Mouse (Mus musculus) forebrain, embryonic 14.5 days (tissue): ENCODE results near the gene S1pr5. TPM values are rescaled to one million over a fixed set of nuclear protein-coding genes. Genes with fewer than 3 reads are reported as not detected.
"Not testable (repeated sequence)": the region's sequence is repeated elsewhere in the genome, so short reads cannot be mapped to it uniquely, and the experiment has no call there.

Source experiments
- ATAC-seq: fragments of 200-750 bp; cut with Nextera tagmentation; 2 replicates; pipeline ENCODE4 v1.8.0; 2017; ENCODE audit warnings: mild to moderate bottlenecking, moderate library complexity
- DNase-seq: peaks from one replicate; pipeline ENCODE4 v3.0.0-alpha.2; 2015; ENCODE audit warnings: low spot score
- H3K27ac ChIP-seq: fragments of 300-500 bp; sonication (generic); 2 replicates; pipeline ENCODE4 v1.5.1; 2014; ENCODE audit warnings: low read depth, mild to moderate bottlenecking, control low read depth, low read length, moderate library complexity
- H3K27me3 ChIP-seq: fragments of 300-500 bp; sonication (generic); replicated peaks from 2 replicates; pipeline ENCODE4 v1.6.1; 2014; ENCODE audit warnings: low read length, control low read depth, mixed read lengths; ENCODE audit not compliant: control insufficient read depth, insufficient read depth
- H3K36me3 ChIP-seq: fragments of 300-500 bp; sonication (generic); 2 replicates; pipeline ENCODE4 v1.6.1; 2014; ENCODE audit warnings: low read length, control low read depth; ENCODE audit not compliant: control insufficient read depth, insufficient read depth
- H3K4me1 ChIP-seq: fragments of 300-500 bp; sonication (generic); 2 replicates; pipeline ENCODE4 v1.6.1; 2014; ENCODE audit warnings: antibody characterized with exemption, low read length, control low read depth; ENCODE audit not compliant: control insufficient read depth, insufficient read depth
- H3K4me2 ChIP-seq: fragments of 300-500 bp; sonication (generic); 2 replicates; pipeline ENCODE4 v1.6.1; 2014; ENCODE audit warnings: mild to moderate bottlenecking, control low read depth, low read length
- H3K4me3 ChIP-seq: fragments of 300-500 bp; sonication (generic); 2 replicates; pipeline ENCODE4 v1.5.1; 2014; ENCODE audit warnings: low read depth, low read length, control low read depth
- H3K9ac ChIP-seq: fragments of 300-500 bp; sonication (generic); 2 replicates; pipeline ENCODE4 v1.6.1; 2014; ENCODE audit warnings: mild to moderate bottlenecking, low read length, control low read depth, moderate library complexity
- H3K9me3 ChIP-seq: fragments of 300-500 bp; sonication (generic); replicated peaks from 2 replicates; pipeline ENCODE4 v1.6.1; 2016; ENCODE audit warnings: low read length, control low read depth, mixed read lengths; ENCODE audit not compliant: control insufficient read depth
- WGBS: fragments of 180-500 bp; shearing (Covaris S2); extraction: QIAGEN DNeasy Blood & Tissue Kit; methylation state at CpG from one replicate; pipeline ENCODE4 v1.1.7; 2014; 5-methylcytosine and 5-hydroxymethylcytosine counted together
- polyA plus RNA-seq: library from polyadenylated mRNA; unstranded; fragments of >200 nt; fragmentation: Nextera tagmentation; extraction: Ambion mirVana; gene quantifications from 2 replicates; pipeline ENCODE4 v1.2.1, GENCODE M21; 2014

The S1pr5 gene
- polyA plus RNA-seq, 1 experiment from 2014 or later = 0.94 TPM

- Histone ChIP-seq H3K27me3 (0 out of 2 replicates have a peak, but pooled peaks cover 3% of the 10 kb centered on the region), H3K4me3 (no peak overlapping the region), H3K36me3 (no peaks in the 10 kb centered on the region), H3K4me1 (no peaks in the 10 kb centered on the region; the same call in 1 of the 2 replicates), H3K9me3 (no peaks in the 10 kb centered on the region), H3K9ac (no peak overlapping the region), H3K27ac (no peak overlapping the region), H3K4me2 (no peak overlapping the region)
- WGBS = 81% methylated on average over 6 of the region's 6 CpGs
- ATAC-seq (no peak), DNase-seq (no peak)
Measured at GRCm38 (mm10) chr9:21260491-21261040, 12.3 kb upstream of the S1pr5 start.

- H3K9ac ChIP-seq, DNase-seq, H3K4me1 ChIP-seq, H3K27ac ChIP-seq, H3K27me3 ChIP-seq, H3K4me3 ChIP-seq, H3K36me3 ChIP-seq, H3K4me2 ChIP-seq, ATAC-seq, H3K9me3 ChIP-seq: not testable (repeated sequence)
- WGBS = 86% methylated on average over 4 of the region's 4 CpGs
Measured at GRCm38 (mm10) chr9:21256349-21256748, 8.1 kb upstream of the S1pr5 start.

GRCm38 (mm10) chr9:21254690-21255089, 6.4 kb upstream of the S1pr5 start:
- Histone ChIP-seq H3K27ac (no peak overlapping the region), H3K4me2 (no peak overlapping the region), H3K9ac (no peak overlapping the region), H3K9me3 (no peaks in the 10 kb centered on the region), H3K36me3 (no peaks in the 10 kb centered on the region), H3K4me3 (no peak overlapping the region), H3K27me3 (peaks cover 13% of the 10 kb centered on the region), H3K4me1 (no peaks in the 10 kb centered on the region)
- DNase-seq = no peak
- no peak for ATAC-seq

- no peak for DNase-seq
- H3K36me3 ChIP-seq = no peaks in the 10 kb centered on the region
- no peak overlapping the region for H3K9ac ChIP-seq
- H3K9me3 ChIP-seq = no peaks in the 10 kb centered on the region
- 75% methylated on average over 13 of the region's 13 CpGs for WGBS
- H3K4me1 ChIP-seq = no peaks in the 10 kb centered on the region
- H3K4me2 ChIP-seq = no peak overlapping the region
- no peak for ATAC-seq
- H3K27me3 ChIP-seq = peaks cover 37% of the 10 kb centered on the region
- no peak overlapping the region for H3K4me3 ChIP-seq
- H3K27ac ChIP-seq = no peak overlapping the region
Measured at GRCm38 (mm10) chr9:21251116-21251735, 3.0 kb upstream of the S1pr5 start.

- no peak overlapping the region for H3K4me2 ChIP-seq
- DNase-seq (no peak), ATAC-seq (no peak)
- H3K4me3 ChIP-seq = no peak overlapping the region
- no peaks in the 10 kb centered on the region for H3K4me1 ChIP-seq
- H3K27ac ChIP-seq = no peak overlapping the region
- 50% methylated on average over 2 of the region's 2 CpGs for WGBS
- H3K9me3 ChIP-seq = no peaks in the 10 kb centered on the region
- no peaks in the 10 kb centered on the region for H3K36me3 ChIP-seq
- H3K9ac ChIP-seq = no peak overlapping the region
- H3K27me3 ChIP-seq = peaks cover 44% of the 10 kb centered on the region
Measured at GRCm38 (mm10) chr9:21250509-21250908, 2.3 kb upstream of the S1pr5 start.

- no peaks in the 10 kb centered on the region for H3K9me3 ChIP-seq
- peaks cover 51% of the 10 kb centered on the region for H3K27me3 ChIP-seq
- H3K4me3 ChIP-seq = no peak overlapping the region
- H3K9ac ChIP-seq = no peak overlapping the region
- H3K27ac ChIP-seq = no peak overlapping the region
- DNase-seq = no peak
- 48% methylated on average over 17 of the region's 17 CpGs for WGBS
- H3K36me3 ChIP-seq = no peaks in the 10 kb centered on the region
- no peak overlapping the region for H3K4me2 ChIP-seq
- H3K4me1 ChIP-seq = no peaks in the 10 kb centered on the region
- no peak for ATAC-seq
Measured at GRCm38 (mm10) chr9:21249629-21250508, 1.6 kb upstream of the S1pr5 start.

- H3K4me2 ChIP-seq = no peak overlapping the region
- no peaks in the 10 kb centered on the region for H3K4me1 ChIP-seq
- H3K36me3 ChIP-seq = no peaks in the 10 kb centered on the region
- no peak overlapping the region for H3K27ac ChIP-seq
- no peaks in the 10 kb centered on the region for H3K9me3 ChIP-seq
- no peak for ATAC-seq
- no peak overlapping the region for H3K4me3 ChIP-seq
- peaks cover 77% of the 10 kb centered on the region for H3K27me3 ChIP-seq
- WGBS = 84% methylated on average over 1 of the region's 1 CpGs
- no peak for DNase-seq
- H3K9ac ChIP-seq = no peak overlapping the region
Measured at GRCm38 (mm10) chr9:21246342-21246741, 1.9 kb downstream of the S1pr5 start.

- WGBS = 1% methylated on average over 16 of the region's 16 CpGs
- Histone ChIP-seq H3K27me3 (peaks cover 69% of the 10 kb centered on the region), H3K4me2 (peak overlapping the region; percentile 66), H3K4me1 (no peaks in the 10 kb centered on the region), H3K27ac (no peak overlapping the region), H3K36me3 (no peaks in the 10 kb centered on the region), H3K4me3 (peak overlapping the region; percentile 38), H3K9me3 (no peaks in the 10 kb centered on the region), H3K9ac (peak overlapping the region; percentile 54)
- ATAC-seq (no peak), DNase-seq (no peak)
Measured at GRCm38 (mm10) chr9:21245113-21245487, 3.1 kb downstream of the S1pr5 start.
